Mouse (Mus musculus) adrenal gland, adult 18-20 months (tissue): ENCODE measurements at regions not wholly inside any gene's neighbourhood (a gene's known extent, or its start where the extent isn't known, plus 50 kb on each side); places are given as distances from the start of the nearest gene placed in this dataset.

Experiments used
- DNase-seq, 2 experiments: peaks; one replicate each; pipeline ENCODE4 v3.0.0; 2021 to 2022; ENCODE audit warnings: low spot score in 2 of 2

DNA sequence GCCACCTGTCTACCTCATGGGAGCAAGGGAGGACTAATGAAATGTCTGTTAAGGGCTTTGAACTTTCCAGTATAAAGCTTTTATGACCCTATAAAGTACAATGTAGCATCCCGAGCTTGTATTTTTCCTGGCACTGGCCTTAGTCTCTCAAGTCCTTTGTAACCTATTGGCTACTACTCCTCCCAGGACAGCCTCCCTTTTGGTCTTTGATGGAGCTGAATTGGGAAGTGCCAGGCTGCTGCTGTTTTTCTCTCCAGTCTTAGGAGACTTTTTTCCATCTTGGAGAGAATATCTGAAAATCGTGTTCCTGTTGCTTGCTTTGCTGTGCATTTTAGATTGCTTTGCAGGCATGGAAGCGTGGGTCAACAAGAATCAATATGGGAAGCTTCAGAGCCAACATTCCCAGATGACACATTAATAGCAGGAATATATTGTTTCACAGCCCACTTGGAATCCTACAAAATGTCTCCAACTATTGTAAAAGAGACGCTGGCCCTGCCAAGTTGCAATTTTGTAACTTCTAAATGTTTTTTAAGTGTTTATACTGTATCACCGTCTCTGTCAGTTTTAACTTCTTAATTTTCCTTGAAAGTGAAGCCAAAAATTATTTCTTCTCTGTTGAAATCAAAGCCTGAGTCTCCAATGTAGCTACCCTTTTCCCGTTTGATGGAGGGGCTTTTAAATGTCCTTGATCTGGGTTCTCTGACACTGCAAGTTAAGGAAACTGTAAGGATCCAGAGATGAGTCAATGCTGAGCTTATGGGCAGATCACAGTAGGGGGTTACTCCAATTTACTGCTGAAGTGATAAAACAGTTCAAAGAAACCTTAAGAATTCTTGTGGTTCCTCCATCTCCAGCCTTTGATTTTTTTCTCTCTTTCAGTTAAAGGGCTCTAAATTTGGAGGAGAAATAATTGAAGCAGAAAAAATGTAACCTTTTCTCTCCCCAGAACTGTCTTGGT is 603.3 kb downstream of the Ptprc start:
- DNase-seq, result no peak

DNA sequence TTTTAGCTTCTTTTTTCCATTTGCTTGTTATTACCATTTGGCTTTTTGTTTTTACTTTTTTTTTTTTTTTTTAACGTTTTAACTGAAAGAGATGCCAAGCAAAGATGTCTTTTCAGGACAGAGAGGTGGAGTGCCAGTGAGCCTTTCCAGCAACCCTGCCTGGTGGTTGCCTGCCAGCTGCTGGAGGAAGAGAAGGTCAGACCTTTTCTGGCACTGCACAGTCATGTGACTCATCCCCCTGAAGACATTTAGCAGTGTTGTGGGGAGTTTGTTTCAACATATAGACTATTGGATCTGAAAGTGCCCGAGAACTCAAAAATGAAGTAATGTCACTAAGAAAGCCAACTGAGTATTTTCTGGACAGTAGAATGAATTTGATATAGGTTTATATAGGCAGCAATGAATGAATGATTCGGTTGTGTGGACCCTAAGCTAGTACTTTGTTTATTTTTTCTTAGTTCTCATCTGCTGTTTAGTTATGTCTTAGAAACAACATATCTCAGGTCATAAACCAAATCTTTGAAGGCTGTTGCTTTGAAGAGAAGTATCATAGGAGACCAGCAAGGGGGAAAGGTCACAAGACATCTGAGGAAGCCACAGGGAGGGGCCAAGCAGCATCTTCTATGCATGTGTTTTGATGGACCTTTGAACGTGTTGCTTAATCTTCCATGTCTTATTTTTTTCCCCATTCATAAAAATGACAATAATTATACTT is 604.2 kb downstream of the Ptprc start:
- no peak for DNase-seq

DNA sequence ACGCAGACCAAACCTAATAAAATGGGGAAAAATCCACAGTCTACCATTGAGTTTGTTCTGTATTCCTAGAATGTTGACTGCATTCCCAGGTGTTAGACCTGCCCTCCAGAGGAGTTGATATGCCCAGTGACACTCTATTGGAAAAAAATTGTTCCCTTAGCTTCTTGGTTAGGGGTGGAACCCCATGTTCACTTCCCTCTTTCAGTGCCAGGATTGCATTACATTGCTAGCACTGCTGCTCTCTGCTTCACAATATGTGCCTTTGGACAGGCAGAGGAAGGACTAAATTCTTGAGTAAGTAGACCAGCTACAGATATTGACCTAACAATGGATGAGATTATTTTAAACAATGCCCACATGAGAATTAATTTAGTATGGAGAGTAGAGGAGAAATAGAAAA is 607.3 kb upstream of the Nr5a2 start:
- DNase-seq, result no peak

DNA sequence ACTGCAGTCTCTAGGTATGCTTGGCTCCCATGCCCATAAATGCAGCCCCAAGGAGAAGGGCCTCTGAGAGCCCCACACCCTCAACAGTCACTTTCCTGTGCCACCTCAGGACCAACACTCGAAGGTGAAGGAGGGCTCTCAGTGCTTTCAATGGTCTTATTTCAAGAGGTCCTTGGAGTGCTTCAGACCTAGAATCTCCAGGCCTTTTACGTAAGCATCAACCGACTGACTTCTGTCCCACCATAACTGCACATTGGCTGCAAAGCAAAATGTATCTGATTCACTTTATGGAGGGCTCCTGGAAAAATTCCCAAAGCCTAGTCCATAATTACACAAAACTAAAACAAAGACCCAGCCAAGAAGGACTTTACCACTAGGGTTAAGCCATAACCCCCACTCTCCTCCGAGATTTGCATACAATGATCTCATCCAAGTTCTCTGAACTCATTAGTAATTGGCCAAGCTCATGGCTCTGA is 605.4 kb upstream of the Nr5a2 start:
- no peak for DNase-seq

DNA sequence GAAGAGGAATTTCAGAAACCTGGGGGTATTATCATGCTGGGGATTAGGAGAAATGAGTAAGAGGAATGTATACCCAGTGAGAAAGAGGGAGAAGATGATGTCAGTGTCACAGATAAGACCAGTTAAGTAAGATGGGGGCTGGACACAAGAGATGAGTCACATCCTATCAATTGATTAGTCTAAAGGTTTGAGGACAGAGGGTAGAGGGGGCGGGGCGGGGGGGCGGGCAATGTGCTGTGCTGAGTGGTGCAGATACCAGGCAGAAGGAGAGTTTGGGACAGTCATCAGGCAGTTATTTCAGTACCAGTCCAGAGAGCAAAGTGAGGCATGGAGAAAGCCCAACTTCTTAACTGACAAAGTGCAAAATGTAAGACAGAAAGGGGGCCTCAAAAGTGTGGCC is 601.4 kb upstream of the Nr5a2 start:
- no peak for DNase-seq

DNA sequence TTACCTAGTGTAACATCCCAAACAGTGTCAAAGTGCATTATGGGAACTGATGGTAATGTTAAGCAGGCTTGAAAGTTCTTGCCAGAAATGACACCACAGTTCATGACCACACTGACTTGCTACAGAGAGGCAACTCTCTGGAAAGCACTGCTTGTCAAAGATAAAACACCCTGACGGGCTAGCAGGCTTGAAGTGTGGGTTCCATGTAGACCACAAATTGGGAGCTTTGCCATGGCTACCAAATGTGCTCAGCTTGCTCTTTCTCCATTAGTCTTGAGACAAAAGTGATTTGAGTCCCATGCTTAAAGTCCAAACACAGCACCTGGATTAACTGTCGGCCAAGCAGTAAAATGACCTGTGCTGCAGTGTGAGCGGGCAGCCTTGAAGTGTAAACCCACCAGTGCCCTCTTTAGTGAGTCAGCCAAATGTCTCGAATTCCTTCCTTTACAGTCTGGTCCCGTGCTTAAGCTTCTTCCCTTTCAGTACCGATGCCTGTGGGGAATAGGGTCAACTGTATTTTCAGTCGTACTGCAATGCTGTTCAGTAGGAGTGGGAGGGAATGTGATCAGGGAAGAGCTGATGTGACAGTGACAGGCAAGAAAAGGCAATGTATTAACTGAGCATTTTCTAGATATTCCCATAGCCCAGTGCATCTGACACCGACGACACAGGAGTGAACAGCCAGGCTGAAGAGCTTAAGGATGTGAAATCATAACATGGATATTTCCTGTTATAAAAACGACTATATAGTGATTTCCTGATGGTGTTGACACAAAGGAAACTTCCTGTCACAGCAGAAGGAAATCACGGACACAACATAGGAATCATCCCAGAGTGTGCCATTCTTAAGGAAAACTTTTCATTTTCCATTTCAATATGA is 600.4 kb upstream of the Nr5a2 start:
- no peak for DNase-seq

DNA sequence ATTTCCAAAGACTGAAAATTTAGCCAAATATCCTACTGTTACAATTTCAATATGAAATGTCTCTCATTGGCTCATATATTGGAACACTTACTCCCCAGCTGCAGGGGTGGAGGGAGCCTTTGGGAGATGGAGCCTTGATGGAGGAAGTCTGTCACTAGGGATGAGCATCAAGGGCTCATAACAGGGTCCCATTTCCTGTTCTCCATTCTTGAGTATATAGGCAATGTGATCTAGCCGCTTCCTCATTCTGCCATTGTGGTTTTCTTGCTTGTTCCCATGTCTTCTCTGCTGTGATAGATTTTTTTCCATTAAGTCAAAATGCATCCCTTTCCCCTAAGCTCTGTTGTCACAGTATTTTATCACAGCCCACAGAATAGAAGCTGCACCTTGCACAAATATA is 589.4 kb upstream of the Nr5a2 start:
- no peak for DNase-seq

DNA sequence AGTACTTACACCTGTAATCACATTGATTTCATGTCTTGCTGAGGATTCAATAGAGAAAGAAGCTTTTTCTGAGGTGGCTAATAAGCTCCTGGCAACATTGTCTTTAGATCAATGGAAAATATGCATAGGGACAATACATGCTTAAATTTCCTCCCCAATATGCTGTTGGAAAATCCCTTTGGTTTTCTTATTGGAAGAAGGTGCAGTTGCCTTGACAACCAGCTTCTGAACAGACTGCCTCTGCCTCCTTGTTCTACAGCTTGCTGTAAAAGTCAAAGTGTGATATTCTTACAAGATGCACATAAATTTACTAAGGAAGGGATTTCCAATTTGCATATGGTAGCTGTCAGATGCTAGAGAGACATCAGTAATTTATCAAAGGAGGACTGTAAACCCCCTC is 585.4 kb upstream of the Nr5a2 start:
- no peak for DNase-seq

DNA sequence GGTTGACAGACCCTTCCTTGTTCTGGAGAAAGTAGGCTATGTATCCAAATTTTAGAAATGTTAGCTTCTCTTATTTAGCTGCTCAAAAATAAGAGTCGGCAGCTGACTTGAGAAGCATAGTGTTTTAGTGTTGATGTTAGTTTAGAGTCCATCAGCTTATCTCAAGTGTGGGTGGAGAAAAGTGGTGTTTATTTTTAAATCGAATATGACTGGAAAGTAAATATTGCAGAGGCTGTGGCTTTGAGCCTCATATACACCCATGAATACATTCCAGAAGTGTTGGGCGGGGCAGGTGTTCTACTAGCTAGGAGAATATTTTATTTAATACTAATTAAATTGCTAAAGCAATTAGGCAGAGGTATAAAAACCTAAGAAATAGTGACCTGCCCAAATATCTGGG is 583.6 kb upstream of the Nr5a2 start:
- no peak for DNase-seq

DNA sequence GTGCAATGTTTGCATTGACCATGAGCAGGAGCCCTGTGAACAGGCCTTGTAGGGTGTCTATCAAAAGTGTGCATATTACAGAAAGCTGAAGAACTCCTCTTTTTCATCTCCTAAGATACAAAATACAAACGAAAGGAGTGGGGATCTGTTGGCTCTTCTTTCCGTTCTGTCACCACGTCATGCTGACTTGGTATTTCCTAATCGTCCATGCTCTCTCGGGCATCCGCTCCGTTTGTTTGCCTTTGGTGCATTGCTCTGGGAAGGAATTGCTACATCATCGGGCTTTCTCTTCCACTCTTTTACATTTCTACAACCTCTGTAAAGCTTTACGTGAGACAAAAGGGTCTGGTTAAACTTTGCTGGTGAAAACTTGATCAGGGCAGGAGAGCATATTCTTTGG is 581.2 kb upstream of the Nr5a2 start:
- no peak for DNase-seq

DNA sequence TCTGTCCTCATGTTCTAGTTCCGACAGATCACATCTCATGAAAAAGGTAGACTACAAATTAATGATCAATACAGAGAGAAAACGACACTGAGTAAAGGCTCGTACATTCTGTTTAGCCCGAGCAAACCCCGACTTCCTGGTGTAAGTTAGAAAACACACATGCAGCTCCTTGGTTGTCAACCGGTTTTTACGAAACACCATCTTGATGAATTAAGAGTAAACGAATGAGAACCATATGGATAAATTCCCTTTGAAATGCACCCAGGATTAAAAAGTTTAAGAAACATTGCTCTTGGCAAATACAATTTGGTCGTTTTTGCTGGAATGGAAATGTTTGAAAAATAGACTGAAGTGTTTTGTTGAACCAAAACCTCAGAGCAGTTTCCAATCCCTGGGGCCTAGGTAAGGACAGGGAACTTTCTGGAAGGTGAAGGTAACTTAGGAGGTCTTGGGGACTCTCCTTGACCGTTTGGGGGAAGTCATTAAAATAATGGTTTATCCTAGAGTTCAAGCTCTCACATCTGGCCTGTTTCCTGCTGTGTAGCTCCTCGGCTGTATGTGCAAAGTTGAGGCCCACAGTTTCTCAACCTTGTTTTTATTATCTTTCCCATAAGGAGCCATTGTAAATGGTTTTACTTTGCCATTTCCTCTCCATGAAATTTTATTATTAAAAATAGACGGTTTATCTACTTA is 579.3 kb upstream of the Nr5a2 start:
- no peak for DNase-seq

DNA sequence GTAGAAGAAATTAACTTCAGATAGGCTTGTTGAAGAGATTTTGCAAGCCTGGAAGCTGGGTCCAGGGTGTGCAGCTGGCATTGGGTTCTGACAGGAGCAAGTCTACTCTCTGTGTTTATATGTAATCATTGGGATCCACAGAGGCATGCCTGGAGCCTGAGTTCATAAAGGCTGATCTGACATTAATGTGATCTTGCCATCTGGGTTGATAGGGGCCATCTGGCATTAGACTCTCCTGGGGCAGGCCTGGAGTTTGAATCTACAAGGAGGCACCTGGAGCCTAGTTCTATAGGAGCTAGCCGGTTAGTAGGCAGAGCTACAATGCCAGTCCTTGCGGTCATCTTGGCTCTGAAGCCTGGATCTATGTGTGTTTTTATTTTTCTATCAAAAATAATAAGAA is 554.5 kb upstream of the Nr5a2 start:
- no peak for DNase-seq

DNA sequence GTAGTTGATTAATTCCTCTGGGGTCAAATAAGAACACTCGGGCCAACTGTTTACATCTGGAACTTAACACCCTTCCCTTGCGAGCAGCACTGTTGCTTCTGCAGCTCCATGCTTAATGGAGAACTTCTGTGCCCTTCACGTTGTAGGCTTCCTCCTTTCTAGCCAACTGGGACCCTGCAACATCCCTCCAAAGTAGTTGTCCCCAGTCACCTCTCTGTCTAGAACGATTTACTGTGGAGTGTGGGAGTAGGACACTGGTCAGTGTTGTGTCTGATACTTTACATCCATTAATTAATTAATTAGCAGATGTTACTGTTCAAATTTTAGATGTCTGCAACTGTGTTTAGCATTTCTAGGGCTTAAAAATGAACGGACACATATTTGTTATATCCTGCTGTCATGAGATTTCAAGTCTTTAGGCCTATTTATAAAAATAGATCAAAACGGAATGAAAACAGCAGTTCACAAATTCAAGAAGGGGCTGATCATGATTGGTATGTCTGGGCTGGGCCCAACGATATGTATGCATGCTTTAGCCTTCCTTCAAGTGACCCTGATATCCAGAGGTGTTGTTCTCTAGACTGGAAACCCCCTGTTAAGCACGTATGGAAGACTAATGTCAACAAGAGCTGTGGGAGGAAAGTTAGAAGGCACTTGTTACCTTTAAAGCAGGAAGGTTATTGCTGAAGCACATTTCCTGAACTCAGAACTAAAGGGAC is 543.6 kb upstream of the Nr5a2 start:
- no peak for DNase-seq

DNA sequence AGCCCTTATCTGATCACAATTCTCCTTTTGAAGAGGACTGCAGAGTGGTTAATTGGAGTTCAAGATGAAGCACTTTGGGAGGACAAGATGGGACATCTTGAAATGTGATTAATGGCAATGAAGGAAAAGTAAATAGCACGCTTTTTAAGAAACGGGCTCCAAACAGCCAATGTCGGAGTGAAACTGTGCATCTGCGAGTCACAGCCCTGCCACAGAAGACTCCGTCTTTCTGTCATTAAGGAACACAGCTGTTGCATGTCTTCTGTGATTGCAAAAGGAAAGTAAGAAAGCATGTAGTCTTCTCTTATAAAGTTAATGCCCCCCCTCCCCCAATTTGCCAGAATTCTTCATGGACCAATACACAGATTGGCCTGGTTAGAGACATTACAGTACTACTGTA is 528.0 kb upstream of the Nr5a2 start:
- no peak for DNase-seq

DNA sequence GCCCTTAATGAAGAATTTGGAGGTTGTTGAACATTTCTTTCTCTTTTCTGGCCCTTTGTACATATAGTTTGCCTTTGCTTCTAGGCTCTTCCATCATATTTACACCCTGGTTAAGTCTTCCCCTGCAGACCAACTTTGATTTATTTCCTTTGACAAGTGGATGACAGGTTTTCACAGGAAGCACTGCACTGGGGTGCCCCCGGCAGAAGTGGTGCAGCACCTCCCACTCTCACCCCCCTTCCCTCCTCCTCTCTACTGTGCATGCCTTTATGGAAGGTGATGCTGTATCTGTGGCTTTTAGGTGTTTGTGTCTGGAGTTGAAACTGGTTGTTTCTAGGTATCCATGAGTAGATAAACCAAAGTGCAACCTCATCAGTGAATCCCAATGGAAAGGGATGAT is 518.2 kb upstream of the Nr5a2 start:
- DNase-seq, result no peak

DNA sequence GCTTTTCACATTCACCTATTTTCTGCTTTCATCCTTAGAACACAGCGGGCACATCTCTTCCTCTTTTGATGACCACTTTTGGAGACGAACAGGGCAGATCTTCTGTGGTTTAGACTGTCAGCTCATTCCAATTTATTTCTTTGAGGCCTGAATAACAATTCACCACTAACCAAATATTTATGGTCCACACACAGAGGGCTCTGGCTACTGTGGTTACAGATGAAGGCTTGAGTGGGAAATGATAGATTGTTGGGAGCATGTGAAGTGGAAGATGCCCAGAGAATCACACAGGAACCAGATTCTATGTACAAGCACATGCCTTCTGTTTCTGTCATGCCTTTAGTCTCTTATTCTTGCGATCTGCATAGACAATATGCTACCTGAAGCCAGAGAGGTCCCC is 517.0 kb upstream of the Nr5a2 start:
- DNase-seq, result no peak

DNA sequence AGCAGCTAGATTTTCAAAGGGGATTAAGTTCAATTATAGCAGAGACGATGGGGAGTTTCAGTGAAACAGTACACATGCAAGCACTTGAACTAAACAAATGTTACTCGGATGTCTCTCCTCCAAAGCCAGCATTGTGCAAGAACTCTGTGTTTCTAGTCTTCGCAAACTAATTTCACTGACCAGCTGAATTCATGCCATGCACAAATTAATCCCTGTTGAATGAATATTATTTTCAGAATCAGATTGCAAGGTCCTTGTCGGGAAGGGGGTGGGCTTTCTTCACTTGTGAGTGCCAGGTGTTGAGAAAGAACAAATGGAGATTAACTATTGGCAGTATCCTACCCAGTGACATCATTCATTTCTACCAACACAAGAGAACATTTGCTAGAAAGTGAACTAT is 514.6 kb upstream of the Nr5a2 start:
- no peak for DNase-seq

DNA sequence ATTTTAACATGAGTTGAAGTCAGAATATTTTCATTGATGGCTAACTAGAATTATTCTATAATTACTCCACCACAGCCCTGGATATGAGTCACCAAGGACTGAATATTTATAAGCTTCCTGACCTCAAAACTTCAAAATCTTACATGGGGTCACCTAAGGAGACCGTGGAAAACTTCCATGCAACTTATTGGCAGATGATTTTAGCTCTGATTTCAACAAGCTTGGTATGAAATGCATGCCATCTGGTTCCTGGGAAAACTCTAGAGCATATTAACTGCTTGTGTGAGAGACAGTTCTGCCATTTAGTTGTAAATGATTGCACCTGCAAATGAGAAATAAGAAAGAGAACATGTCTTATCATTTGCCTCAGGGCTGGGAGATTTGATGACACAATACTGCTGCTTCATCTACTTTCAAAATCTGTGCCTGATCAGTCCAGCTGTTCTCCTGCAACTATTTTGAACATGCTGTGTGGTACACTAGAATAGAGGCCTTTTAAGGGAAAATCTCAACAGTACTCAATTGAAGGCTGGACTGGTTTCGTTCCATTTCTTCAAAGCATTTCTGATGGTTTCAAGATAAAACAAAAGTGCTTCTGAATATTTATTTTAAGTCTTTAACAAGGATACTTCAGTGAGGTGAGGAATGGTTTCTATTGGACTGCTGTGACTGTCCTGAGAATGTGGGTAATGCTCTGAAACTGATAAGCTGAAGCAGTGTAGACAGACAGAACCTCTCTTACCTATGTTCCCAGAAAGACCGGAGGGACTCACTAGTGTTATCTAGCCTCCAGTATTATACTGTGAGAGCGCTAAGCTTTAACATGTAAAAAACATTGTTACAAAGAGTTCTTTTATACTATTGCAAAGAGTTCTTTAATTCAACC is 513.8 kb upstream of the Nr5a2 start:
- DNase-seq, result no peak

DNA sequence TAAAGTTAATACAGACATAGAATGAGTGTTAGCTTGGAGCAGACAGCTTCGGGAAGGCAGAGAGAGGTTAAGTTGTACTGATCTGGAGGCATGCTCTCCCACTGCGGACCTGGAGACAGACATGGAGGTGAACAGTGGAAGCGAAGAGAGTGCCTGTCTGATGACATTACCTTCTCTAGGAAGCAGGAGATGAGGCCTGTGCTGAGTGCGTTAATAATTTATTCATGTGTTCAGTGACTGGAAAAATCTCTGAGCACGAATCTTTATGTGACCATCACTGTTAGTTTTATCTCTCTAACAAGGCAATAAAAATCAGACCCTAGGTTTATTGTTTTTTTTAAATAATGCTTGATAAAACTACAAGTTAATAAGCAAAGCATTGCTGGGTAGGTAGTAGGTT is 504.7 kb upstream of the Nr5a2 start:
- DNase-seq, result no peak
